Mouse (Mus musculus) Muller cell, postnatal 12 days (primary cell): ENCODE results near the gene Sphk2.
A peak's percentile ranks its signal among the peaks of the same experiment; 100 is the strongest.
"Not testable (repeated sequence)": the region's sequence is repeated elsewhere in the genome, so short reads cannot be mapped to it uniquely, and the experiment has no call there.

Experiments used
- DNase-seq: peaks from one replicate; pipeline ENCODE4 v3.0.0-alpha.2; 2015; ENCODE audit errors: inconsistent ontology term

Sphk2 gene

DNA sequence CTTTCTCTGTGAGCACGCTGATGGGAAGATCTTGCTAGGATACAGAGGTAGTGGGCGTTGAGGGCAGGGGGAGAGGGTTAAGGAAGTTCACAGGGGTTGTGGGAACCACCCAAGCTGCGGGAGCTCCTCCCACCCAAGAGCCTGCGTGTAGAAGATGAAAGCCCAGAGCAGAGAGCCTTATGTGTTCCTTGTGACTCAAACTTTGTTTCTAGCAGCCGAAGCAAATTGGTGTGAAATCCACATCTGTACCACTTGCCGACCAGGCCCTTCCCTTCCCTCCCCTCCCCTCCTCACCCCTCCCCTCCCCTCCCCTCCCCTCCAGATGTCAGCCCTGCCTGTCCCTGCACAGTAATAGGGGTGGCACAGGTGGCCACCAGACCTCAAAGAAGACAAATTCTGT is 22.7 kb downstream of the Sphk2 start:
- no peak for DNase-seq

GRCm38 (mm10) chr7:45693921-45694591 is 23.7 kb downstream of the Sphk2 start, which contains the start of gene Sec1:
Gene Sec1, minus strand, starts transcription at chr7:45694402.
- DNase-seq: no peak

DNA sequence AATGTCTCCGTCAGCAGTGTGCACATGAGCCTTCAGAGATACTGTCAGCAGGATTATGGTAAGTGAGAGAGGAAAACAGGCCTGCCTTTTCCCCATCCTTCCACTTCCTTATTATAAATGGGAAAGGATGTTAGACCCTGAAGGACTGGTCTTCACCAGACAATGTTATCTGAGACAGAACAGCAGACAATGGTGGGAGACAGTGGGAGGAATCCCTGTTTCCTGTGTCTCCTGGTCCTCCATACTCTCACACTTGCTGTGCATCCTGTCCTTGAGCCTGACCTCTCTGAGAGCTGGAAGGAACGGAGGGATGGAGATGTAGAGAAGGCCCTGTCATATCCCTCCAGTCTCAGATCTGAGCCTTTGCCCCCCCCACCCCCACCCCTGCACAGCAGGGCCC is 25.4 kb downstream of the Sphk2 start:
- DNase-seq: no peak

DNA sequence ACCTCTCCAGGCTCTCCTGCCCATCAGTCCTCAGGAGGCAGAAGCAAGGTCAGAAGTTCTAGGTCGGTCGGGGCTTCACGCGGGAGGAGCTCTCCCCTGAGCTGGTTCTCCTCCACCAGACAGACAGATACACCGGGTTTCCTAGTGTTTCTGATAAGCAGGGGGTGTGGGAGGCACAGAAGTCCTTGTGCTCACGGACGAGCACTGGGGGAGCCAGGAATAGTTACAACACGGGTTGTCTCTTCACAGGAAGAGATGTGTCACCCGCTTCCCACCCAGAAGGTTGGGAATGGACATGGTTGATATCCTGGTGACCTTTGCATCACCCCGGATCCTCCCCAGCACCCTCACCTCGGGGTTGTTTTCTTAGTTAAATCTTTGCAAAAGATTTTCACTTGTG is 28.0 kb downstream of the Sphk2 start:
- no peak for DNase-seq

GRCm38 (mm10) chr7:45689099-45689498 is 28.7 kb downstream of the Sphk2 start:
- DNase-seq: no peak

- DNase-seq: no peak
Measured at GRCm38 (mm10) chr7:45686841-45687240, 31.0 kb downstream of the Sphk2 start.

DNA sequence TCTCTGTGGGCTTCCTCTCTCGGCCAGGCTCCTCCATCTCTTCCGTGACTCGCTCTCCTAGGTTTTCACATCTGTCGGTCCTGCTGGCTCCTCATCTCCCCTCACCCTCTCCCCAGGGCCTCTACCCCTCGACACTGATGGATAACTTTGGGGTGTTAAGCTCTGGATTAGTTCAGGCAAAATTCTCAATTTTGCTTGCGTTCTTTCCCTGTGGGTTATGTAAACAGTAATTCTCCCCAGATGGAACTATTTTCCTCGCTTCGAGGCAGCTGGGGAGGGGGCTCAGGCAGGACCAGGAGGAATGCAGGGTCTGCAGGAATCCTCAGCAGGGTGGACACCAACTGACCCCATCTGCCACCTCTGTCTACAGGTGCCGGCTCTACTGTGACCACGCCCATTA is 32.0 kb downstream of the Sphk2 start:
- no peak for DNase-seq

GRCm38 (mm10) chr7:45683396-45684050 is 34.3 kb downstream of the Sphk2 start, which contains the start of gene Ntn5:
Gene Ntn5, plus strand, starts transcription at chr7:45684022.
- no peak for DNase-seq

GRCm38 (mm10) chr7:45682144-45683126 is 35.4 kb downstream of the Sphk2 start:
- peak; percentile 79 for DNase-seq

- DNase-seq: no peak
Measured at GRCm38 (mm10) chr7:45681046-45681736, 36.6 kb downstream of the Sphk2 start.

GRCm38 (mm10) chr7:45679966-45680621 is 37.7 kb downstream of the Sphk2 start:
- peak; percentile 93 for DNase-seq

GRCm38 (mm10) chr7:45678513-45678912 is 39.3 kb downstream of the Sphk2 start:
- no peak for DNase-seq

- no peak for DNase-seq
Measured at GRCm38 (mm10) chr7:45677627-45678295, 40.0 kb downstream of the Sphk2 start.

DNA sequence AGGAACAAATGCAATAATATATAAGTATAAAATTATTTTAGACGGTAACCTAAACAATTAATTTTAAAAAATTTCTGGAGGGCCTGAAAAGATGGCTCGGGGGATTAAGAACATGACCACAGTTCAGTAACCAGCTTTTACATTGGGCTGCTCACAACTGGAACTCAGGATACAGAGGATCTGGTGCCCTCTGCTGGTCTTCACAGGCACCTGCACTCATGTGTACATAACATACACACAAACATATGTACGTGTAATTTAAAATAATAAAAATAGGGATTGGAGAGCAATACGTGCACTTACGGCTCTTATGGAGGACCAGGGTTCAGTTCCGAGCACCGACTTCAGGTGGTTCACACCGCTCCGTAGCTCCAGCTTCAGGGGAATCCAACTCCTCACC is 48.9 kb downstream of the Sphk2 start:
- DNase-seq: no peak

GRCm38 (mm10) chr7:45667761-45668160 is 50.0 kb downstream of the Sphk2 start:
- no peak for DNase-seq

- no peak for DNase-seq
Measured at GRCm38 (mm10) chr7:45666161-45666560, 51.6 kb downstream of the Sphk2 start, which contains the start of gene Fut2. Gene Fut2, minus strand, starts transcription at chr7:45666394.

- DNase-seq: no peak
Measured at GRCm38 (mm10) chr7:45665303-45666138, 52.3 kb downstream of the Sphk2 start.

DNA sequence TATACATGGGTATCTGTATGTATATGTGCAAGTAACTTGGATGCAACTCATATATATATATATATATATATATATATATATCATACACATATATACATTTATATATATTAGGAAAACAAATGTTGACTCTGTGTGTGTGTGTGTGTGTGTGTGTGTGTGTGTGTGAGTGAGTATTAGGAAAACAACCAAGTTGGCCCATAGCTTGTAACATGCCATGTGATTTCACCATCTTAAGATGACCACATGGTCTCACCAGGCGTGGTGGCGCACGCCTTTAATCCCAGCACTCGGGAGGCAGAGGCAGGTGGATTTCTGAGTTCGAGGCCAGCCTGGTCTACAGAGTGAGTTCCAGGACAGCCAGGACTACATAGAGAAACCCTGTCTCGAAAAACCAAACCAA is 56.1 kb downstream of the Sphk2 start:
- not testable (repeated sequence) for DNase-seq

- DNase-seq: no peak
Measured at GRCm38 (mm10) chr7:45660746-45661478, 56.9 kb downstream of the Sphk2 start.
